Mouse (Mus musculus) v-Abl transformed pro-B cells (cell line): Measurements from ENCODE around the gene Ormdl2.

ENCODE experiments used
- in situ Hi-C, 2 experiments: fragments of 400-800 bp; cut with MboI; formaldehyde crosslinking; loops; one replicate each; pipeline ENCODE4 v1.15.1; 2025; ENCODE audit not compliant: unreplicated experiment in 2 of 2

Ormdl2 gene

GRCm38 (mm10) chr10:128804271-128805091 lies 17.0 kb downstream of the Ormdl2 start, which contains the start of gene Tmem198b:
Tmem198b (minus strand) TSS chr10:128804370.
- in situ Hi-C loops, result loop anchor here (5.0 to 10.0 kb wide), 2 partner anchors 50 to 52 kb away; no protein-coding TSS in a partner anchor

DNA sequence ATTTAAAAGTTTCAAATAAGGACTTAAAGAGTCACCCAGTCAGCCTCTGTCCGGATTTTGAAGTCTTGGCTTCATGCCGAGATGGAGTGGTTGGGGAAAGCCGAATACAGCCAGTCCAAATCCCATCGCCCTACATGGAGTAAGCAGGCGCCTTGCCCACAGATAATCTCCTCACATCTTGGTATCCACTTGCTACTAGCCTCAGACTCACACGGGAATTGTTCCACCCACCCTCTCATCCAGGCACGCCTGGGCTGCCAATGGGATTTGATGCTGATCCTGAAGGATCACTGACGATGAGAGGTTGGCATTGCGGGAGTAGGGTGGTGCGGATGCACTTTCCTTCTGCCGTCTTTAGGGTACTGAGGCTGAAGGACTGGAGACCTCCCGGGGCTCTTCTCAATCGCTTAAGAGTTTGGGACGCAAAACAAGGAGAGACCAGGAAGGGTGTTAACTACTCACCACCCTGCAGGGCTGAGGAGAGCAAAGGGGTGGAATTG lies 17.6 kb downstream of the Ormdl2 start, which contains the start of gene Dnajc14:
TSS of gene Dnajc14 (plus strand) at position 292 of the 500 bp plus-strand sequence.
- in situ Hi-C loops, result loop anchor here (5.0 to 10.0 kb wide), 2 partner anchors 49 to 52 kb away; no protein-coding TSS in a partner anchor

- in situ Hi-C loops, result loop anchor here (5.0 to 10.0 kb wide), 2 partner anchors 49 to 51 kb away; no protein-coding TSS in a partner anchor
Measured at GRCm38 (mm10) chr10:128803361-128803760, 18.1 kb downstream of the Ormdl2 start.

GRCm38 (mm10) chr10:128802956-128803355 lies 18.5 kb downstream of the Ormdl2 start:
- in situ Hi-C loops, result loop anchor here (5.0 to 10.0 kb wide), 2 partner anchors 48 to 51 kb away; no protein-coding TSS in a partner anchor

- in situ Hi-C loops, result loop anchor here (5.0 to 10.0 kb wide), 2 partner anchors 47 to 50 kb away; no protein-coding TSS in a partner anchor
Measured at GRCm38 (mm10) chr10:128801981-128802495, 19.4 kb downstream of the Ormdl2 start.

DNA sequence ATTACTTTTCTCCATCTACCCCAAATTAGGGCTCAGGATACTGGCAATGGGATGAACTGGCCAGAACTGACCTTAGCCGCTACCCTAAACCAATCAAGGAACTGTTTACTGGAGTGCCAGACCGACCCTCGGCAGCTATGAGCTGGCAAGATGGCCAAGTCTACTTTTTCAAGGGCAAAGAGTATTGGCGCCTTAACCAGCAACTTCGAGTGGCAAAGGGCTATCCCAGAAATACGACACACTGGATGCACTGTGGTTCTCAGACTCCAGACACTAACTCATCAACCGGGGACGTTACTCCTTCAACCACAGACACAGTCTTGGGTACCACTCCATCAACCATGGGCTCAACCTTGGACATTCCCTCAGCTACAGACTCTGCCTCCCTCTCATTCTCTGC lies 22.8 kb downstream of the Ormdl2 start:
- in situ Hi-C loops, result no loop called here

DNA sequence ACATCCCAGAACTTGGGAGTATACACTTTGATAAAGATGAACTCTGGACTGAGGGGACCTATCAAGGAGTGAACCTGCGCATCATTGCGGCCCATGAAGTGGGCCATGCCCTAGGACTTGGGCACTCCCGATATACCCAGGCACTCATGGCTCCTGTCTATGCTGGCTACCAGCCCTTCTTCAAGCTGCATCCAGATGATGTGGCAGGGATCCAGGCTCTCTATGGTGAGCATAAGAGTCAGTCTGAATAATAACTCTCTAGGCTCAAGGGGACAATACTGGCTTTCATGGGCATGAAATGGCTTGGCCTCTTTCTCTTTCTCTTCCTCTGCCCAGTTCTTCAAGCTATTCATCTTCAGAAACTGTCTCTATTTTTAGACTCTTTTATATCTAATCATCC lies 25.9 kb downstream of the Ormdl2 start:
- in situ Hi-C loops, result no loop called here

- in situ Hi-C loops, result no loop called here
Measured at GRCm38 (mm10) chr10:128794391-128794790, 27.1 kb downstream of the Ormdl2 start.

DNA sequence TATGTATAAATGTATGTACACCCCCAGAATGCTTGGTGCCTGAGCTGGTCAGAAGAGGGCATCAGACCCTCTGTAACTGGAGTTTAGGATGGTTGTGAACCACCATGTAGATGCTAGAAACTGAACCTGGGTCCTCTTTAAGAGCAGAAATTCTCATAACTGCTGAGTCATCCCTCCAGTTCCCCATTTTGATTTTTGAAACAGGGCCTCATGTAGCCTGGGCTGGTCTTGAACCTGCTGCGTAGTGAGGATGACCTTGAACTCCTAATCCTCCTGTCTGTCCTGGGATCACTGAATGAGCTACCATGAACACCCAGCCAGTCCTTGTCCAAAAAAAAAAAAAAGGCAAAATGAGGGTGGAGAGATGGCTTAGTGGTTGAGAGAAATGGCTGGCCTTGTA lies 28.2 kb downstream of the Ormdl2 start:
- in situ Hi-C loops, result no loop called here

DNA sequence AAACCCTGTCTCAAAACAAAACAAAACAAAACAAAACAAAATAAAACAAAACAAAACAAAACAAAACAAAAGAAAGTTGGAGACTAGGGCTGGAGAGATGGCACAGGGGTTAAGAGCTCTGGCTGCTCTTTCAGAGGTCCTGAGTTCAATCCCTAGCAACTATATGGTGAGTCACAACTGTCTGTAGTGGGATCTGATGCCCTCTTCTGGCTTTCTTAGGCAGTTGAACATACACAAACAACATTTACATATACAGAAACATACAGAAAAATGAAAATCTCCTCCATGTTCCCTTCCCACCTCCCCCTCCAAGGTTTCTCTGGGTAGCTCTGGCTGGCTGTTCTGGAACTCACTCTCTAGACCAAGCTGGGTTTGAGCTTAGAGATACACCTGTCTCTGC lies 29.4 kb downstream of the Ormdl2 start:
- in situ Hi-C loops, result no loop called here

DNA sequence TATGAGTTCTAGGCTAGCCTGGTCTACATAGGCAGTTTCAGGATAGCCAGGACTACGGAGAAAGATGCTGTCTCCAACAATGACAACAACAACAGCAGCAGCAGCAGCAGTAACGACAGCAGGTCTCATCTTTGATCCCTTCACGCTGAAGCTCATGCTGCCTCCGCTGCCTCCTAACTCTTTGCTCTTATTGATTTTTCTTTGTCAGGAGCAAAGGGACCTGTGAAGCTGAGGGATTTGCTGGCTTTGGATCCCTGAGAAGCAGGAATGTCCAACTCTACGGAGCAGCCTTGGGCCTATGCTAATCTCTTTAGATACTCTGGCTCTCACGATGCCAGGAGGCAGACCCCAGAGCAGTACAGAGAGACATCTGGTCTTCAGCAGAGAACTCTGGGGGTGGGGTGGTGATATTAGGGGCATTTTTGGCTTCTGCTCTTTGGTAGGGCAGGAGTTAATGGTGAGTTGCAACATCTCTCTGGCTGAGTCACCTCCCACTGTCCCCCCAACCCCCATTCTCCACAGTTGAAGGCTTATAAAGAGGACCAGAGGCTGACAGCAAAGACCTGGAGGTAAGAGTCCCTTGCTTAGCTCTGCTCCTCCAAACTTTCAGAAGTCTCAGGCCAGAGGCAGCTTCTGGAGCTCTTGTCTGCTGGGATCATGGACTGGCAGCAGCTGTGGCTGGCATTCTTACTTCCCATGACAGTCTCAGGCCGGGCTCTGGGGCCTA lies 30.9 kb downstream of the Ormdl2 start, which contains the start of gene Mmp19:
TSS of gene Mmp19 (plus strand) at position 513 of the 727 bp plus-strand sequence.
- in situ Hi-C loops, result no loop called here

GRCm38 (mm10) chr10:128780200-128780599 lies 41.2 kb downstream of the Ormdl2 start:
- in situ Hi-C loops, result no loop called here

DNA sequence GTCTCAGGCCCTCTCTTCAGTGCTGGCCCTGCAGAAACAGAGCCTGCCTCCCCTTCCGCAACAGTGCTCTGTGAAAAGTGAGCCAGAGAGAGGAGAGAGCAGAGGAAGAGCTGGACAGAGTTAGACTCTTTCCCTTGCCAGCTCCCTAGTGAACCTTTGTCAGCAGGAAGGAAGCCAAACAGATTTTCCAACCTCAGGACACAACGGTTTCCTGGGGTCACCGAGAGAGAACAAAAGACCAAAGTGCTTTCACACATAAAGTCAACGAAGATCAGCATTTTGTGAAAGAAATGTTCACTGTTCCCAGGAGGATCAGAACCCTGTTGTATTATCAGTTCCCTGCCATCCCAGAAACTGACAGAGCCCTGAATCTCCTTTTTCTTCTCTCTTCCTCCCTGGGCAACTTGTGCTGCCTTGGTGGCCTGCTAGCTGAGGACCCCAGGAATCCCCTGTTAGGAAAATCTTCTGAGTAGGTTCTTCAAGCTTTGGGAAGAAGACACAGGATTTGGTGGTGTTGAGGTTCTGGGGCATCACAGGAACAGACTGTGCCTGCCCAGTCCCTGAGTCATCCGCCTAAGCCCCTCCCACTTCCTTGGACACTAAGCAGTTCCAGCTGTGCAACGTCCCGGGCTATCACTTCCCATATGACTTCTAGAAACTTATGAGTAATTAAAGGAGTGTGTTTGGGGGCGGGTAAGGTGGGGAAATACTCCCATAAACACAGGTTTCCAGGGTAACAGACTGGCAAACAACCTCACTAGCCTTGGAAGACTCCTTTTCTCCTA lies 42.2 kb downstream of the Ormdl2 start:
- in situ Hi-C loops, result loop anchor here in 1 of 2 experiments (5.0 kb wide), 1 partner anchor 118 kb away; no protein-coding TSS in a partner anchor

DNA sequence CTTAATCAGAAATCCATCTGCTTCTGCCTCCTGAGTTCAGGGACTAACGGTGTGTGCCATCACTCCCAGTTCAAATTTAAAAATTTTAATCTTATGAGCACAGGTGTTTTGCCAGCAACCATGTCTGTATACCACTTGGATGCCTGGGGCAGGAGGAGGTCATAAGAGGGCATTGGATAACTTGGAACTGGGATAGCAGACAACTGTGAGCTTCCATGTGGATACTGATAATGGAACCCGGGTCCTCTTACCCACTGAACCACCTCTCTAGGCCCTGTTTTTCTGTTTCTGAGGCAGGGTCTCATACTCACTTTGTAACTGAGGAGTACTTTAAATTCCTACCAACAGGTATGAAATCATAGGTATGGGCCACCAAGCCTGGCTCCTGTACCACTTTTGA lies 43.0 kb downstream of the Ormdl2 start:
- in situ Hi-C loops, result loop anchor here in 1 of 2 experiments (5.0 kb wide), 1 partner anchor 119 kb away; no protein-coding TSS in a partner anchor

GRCm38 (mm10) chr10:128773685-128774084 lies 47.8 kb downstream of the Ormdl2 start:
- in situ Hi-C loops, result no loop called here

GRCm38 (mm10) chr10:128772895-128773294 lies 48.5 kb downstream of the Ormdl2 start:
- in situ Hi-C loops, result no loop called here
